Mouse (Mus musculus) spleen, adult 10 weeks (tissue): Measurements from ENCODE around the gene Olfr509. TPM values are rescaled to one million over a fixed set of nuclear protein-coding genes. Genes with fewer than 3 reads are reported as not detected.

ENCODE experiments used
- polyA plus RNA-seq: library from polyadenylated mRNA; stranded (reverse); fragments of 350-450 nt; fragmentation: Illumina TruSeq; extraction: RNeasy Lipid Tissue Mini Kit (QIAGEN cat#74804); gene quantifications from one replicate; pipeline ENCODE4 v1.2.3, GENCODE M21; 2015; ENCODE audit warnings: low replicate concordance; ENCODE audit not compliant: insufficient read depth

Gene Olfr509
- not detected for polyA plus RNA-seq

DNA sequence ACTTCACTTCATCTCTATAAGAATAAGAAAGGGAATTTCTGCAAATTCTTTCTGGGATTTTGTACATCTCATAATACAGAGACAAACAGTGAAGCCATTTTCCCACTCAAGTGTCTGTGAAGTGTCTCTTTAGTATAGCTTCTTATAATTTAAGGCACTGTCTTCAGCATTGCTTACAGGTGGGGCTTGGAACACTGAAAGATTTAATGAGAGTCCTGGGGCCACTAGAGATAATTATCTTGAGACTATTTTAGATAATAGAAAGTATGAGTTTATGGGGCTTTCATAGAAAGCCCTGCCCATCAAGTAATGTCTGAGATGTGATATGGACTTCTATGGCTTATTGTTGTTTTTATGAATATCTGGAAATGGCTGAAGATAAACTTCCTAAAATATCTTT lies at the start of gene Olfr509:
TSS of gene Olfr509 (minus strand) at position 101 of the 400 bp plus-strand sequence.

DNA sequence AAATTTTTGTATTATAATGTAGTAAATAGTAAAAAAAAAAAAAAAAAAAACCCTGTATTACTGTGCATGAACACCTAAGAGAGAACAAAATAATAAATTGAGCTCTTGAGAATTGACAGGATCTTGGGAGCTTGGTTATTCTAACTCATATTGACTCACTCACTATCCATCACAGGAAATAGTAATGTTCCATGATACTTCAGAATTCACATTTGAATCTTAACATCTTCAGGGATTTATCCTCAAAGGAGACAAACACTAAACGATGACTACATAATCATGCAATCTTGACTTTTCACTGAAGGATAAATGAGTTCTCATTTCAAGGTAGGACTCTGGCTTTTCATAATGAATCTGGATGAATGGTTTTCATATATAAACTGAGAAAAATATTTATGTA lies 14.4 kb upstream of the Olfr509 start, which contains the start of gene Olfr510:
TSS of gene Olfr510 (plus strand) at position 301 of the 400 bp plus-strand sequence.

DNA sequence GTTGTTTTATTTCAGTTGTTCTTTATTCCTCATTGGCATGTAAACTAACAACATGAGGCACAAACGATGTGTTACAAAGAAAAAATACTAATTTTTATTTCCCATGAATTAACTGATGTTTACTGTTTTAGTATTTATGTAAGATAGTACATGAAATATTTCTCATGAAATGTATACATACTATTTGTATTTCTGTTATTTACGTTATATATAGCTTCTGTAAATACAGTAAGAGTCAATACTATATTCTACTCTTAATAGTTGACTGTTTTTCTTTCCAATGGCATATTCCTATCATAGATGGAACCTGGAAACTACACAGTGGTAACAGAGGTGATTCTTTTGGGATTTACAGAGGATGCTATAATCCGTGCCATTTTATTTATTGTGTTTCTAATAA lies 22.0 kb downstream of the Olfr509 start, which contains the start of gene Olfr508:
TSS of gene Olfr508 (plus strand) at position 301 of the 400 bp plus-strand sequence.

DNA sequence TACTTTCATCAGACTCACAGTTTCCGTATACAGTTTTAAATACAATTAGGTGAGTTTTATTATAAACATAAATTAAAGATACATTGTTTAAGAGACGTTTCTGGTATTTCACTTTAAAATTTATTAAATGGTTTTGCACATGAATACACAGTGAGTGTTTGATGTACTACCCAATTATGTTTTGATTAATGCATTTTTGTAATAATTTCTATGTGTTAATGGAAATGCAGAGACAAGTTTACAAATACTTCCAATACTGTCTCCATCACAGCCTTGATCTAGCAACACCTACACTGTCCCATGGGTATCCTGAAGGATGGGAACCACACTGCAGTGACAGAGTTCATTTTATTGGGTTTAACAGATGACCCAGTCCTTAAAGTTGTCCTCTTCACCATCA lies 30.2 kb downstream of the Olfr509 start, which contains the start of gene Olfr507:
TSS of gene Olfr507 (plus strand) at position 301 of the 400 bp plus-strand sequence.

DNA sequence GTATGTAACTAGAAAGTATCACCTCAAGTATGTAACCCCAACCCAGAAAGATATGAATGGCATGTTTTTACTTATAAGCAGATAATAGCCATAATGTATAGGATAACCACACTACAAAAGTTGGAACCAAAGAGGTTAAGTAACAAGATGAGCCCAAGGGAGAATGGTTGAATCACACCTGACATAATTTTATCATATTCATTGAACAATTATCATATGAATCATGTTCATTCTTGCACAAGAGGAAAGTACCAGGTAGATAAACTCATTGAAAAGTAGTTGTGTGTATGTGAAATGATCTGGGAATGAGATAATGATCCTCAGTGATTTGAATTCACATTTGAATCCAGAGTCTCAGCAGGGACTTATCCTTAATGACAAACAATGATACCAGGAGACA lies 41.2 kb downstream of the Olfr509 start, which contains the start of gene Olfr506:
TSS of gene Olfr506 (plus strand) at position 301 of the 400 bp plus-strand sequence.

Other genes with a start within 250 kb of the Olfr509 start
- gene Olfr497, start 231.5 kb downstream of the Olfr509 start, polyA plus RNA-seq = not detected
- not detected for gene Olfr498, start 186.6 kb downstream of the Olfr509 start, polyA plus RNA-seq
- not detected for gene Olfr502, start 126.8 kb downstream of the Olfr509 start, polyA plus RNA-seq
- not detected for gene Olfr503, start 107.4 kb downstream of the Olfr509 start, polyA plus RNA-seq
- gene Olfr504, start 86.1 kb downstream of the Olfr509 start, polyA plus RNA-seq = not detected
- gene Olfr506, start 41.1 kb downstream of the Olfr509 start, polyA plus RNA-seq = not detected
- gene Olfr507, start 30.1 kb downstream of the Olfr509 start, polyA plus RNA-seq = not detected
- gene Olfr508, start 21.9 kb downstream of the Olfr509 start, polyA plus RNA-seq = not detected
- gene Olfr510, start 14.5 kb upstream of the Olfr509 start, polyA plus RNA-seq = not detected
- not detected for gene Olfr512, start 61.4 kb upstream of the Olfr509 start, polyA plus RNA-seq
- gene Olfr513, start 99.1 kb upstream of the Olfr509 start, polyA plus RNA-seq = not detected
- not detected for gene Olfr514, start 174.1 kb upstream of the Olfr509 start, polyA plus RNA-seq
- not detected for gene Olfr516, start 198.6 kb upstream of the Olfr509 start, polyA plus RNA-seq
- gene Olfr517, start 220.5 kb upstream of the Olfr509 start, polyA plus RNA-seq = not detected
- gene Olfr518, start 233.1 kb upstream of the Olfr509 start, polyA plus RNA-seq = not detected
- not detected for gene Olfr519, start 242.5 kb upstream of the Olfr509 start, polyA plus RNA-seq